Mouse (Mus musculus) intestine, embryonic 14.5 days (tissue): ENCODE measurements around the gene AI467606. TPM values are rescaled to one million over a fixed set of nuclear protein-coding genes. Genes with fewer than 3 reads are reported as not detected.

Experiments used
- ATAC-seq: fragments of 200-750 bp; cut with Nextera tagmentation; replicated peaks from 2 replicates; pipeline ENCODE4 v1.8.0; 2017; ENCODE audit warnings: low read depth, moderate number of reproducible peaks, moderate TSS enrichment, moderate library complexity; ENCODE audit not compliant: low FRiP score, low TSS enrichment
- DNase-seq: peaks from one replicate; pipeline ENCODE4 v3.0.0-alpha.2; 2018; ENCODE audit warnings: low spot score
- H3K27ac ChIP-seq: fragments of 300-500 bp; sonication (generic); 2 replicates; pipeline ENCODE4 v1.5.1; 2014; ENCODE audit warnings: low read depth, mild to moderate bottlenecking, control low read depth
- H3K27me3 ChIP-seq: fragments of 300-500 bp; sonication (generic); replicated peaks from 2 replicates; pipeline ENCODE4 v1.6.1; 2014; ENCODE audit warnings: low read length, control low read depth; ENCODE audit not compliant: control insufficient read depth, insufficient read depth
- H3K36me3 ChIP-seq: fragments of 300-500 bp; sonication (generic); 2 replicates; pipeline ENCODE4 v1.6.1; 2014; ENCODE audit warnings: low read length, control low read depth; ENCODE audit not compliant: control insufficient read depth, insufficient read depth
- H3K4me1 ChIP-seq: fragments of 300-500 bp; sonication (generic); replicated peaks from 2 replicates; pipeline ENCODE4 v1.6.1; 2014; ENCODE audit warnings: low read length, control low read depth, mixed read lengths; ENCODE audit not compliant: control insufficient read depth, insufficient read depth
- H3K4me2 ChIP-seq: fragments of 300-500 bp; sonication (generic); 2 replicates; pipeline ENCODE4 v1.6.1; 2014; ENCODE audit warnings: low read length
- H3K4me3 ChIP-seq: fragments of 300-500 bp; sonication (generic); 2 replicates; pipeline ENCODE4 v1.5.1; 2014; ENCODE audit warnings: low read depth, low read length, control low read depth, mixed read lengths
- H3K9ac ChIP-seq: fragments of 300-500 bp; sonication (generic); 2 replicates; pipeline ENCODE4 v1.6.1; 2014; ENCODE audit warnings: mild to moderate bottlenecking, low read length
- H3K9me3 ChIP-seq: fragments of 300-500 bp; sonication (generic); 2 replicates; pipeline ENCODE4 v1.6.1; 2016; ENCODE audit warnings: low read length, control low read depth; ENCODE audit not compliant: control insufficient read depth
- WGBS: fragments of 180-500 bp; shearing (Covaris S2); extraction: QIAGEN DNeasy Blood & Tissue Kit; methylation state at CpG from one replicate; pipeline ENCODE4 v1.1.7; 2014; 5-methylcytosine and 5-hydroxymethylcytosine counted together
- polyA plus RNA-seq: library from polyadenylated mRNA; unstranded; fragments of >200 nt; fragmentation: Nextera tagmentation; extraction: Ambion mirVana; gene quantifications from 2 replicates; pipeline ENCODE4 v1.2.1, GENCODE M21; 2014

The AI467606 gene
- polyA plus RNA-seq, 1 experiment from 2014 or later, result 3.9 TPM

DNA sequence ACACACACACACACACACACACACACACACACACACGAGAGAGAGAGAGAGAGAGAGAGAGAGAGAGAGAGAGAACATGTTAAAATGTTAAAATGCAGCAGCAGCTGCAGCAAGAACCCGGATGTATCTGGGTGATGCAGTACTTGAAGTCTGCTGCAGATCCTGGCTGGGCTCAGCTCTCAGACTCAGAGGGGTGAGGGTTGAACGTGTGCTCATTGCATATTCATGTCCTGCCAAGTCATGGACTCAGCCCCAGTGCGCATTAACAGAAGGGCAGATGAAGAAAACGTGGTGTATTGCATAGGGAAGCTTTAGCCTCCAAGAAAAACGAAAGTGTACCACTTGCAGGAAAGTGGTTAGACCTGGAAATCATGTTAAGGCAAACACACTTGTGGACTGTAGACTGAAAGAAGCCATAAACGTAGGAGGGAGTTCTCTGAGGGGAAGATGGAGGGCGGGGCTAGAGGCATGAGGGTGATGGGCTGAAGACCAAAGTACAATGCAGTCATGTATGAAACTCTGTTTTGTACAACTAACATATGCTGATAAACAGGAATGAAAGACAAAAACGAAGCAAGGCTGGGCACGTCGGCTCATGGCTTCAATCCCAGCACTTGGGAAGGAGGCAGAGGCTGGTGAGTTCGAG lies 22.6 kb downstream of the AI467606 start:
- Histone ChIP-seq H3K9ac (no peak overlapping the region), H3K4me2 (no peak overlapping the region), H3K27me3 (no peaks in the 10 kb centered on the region), H3K4me3 (no peak overlapping the region), H3K4me1 (peaks cover 4% of the 10 kb centered on the region; the same call in 1 of the 2 replicates), H3K36me3 (no peaks in the 10 kb centered on the region), H3K9me3 (no peaks in the 10 kb centered on the region), H3K27ac (no peak overlapping the region)
- 44% methylated on average over 11 of the region's 12 CpGs for WGBS
- DNase-seq (no peak), ATAC-seq (0 out of 2 replicates have a peak, but pooled peaks have one; percentile 47)

DNA sequence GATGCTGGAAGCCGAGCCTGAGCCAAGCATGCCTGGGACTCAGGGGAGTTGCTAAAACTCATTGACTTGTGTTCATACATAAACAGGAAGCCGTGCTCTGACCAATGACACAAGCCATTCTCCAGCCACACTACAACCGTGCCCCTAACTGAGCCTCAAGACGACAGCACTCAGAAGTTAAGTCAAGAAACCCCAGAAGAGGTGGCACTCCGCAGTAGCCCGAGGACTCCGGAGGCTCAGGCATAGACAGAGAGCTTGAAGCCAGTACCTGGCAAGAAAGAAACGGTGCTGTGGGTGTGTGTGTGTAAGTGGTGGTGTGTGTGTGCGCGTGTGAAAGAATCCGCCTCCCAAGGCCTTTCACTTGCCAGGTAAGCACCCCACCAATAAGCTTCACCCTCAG lies 23.8 kb downstream of the AI467606 start:
- Histone ChIP-seq H3K4me3 (no peak overlapping the region), H3K27me3 (0 out of 2 replicates have a peak, but pooled peaks cover 4% of the 10 kb centered on the region), H3K9ac (no peak overlapping the region), H3K4me2 (no peak overlapping the region), H3K9me3 (no peaks in the 10 kb centered on the region), H3K36me3 (no peaks in the 10 kb centered on the region), H3K27ac (no peak overlapping the region), H3K4me1 (peaks cover 4% of the 10 kb centered on the region; the same call in 1 of the 2 replicates)
- whole genome bisulfite sequencing, result 70% methylated on average over 11 of the region's 11 CpGs
- no peak for DNase-seq
- ATAC-seq, result no peak

DNA sequence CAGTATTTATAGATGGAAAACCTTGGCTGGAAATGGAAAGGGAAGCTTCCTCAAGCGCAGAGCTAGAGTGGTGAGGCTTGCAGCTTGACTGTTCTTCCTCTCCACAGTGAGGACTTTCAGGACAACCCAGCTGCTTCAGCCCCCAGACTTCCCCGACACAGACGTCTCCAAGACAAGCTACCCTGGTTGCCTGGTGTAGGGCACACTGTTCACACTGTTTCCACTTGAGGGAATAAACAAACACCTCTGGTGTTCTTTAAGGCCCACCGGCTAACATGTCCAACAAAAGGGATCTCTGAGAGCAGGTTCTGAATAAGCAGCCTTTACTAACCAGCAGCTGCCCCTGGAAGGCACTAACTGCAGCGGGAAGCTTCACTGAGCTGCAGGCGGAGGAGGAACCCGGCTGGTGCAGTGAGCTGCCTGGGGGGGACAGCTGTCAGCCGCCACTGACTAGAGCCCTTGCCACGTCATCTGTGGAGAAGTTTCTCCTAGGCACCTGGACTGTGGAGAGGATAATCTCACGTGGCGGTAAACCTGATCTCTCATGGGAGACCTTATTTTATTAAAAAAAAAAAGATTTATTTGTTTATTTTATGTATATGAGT lies 25.3 kb downstream of the AI467606 start:
- WGBS, result 57% methylated on average over 11 of the region's 11 CpGs
- H3K4me2 ChIP-seq, result no peak overlapping the region
- peaks cover 4% of the 10 kb centered on the region; the same call in 1 of the 2 replicates for H3K4me1 ChIP-seq
- no peaks in the 10 kb centered on the region for H3K36me3 ChIP-seq
- H3K9me3 ChIP-seq, result no peaks in the 10 kb centered on the region
- ATAC-seq, result no peak
- no peak overlapping the region for H3K27ac ChIP-seq
- DNase-seq, result no peak
- 0 out of 2 replicates have a peak, but pooled peaks cover 10% of the 10 kb centered on the region for H3K27me3 ChIP-seq
- no peak overlapping the region for H3K4me3 ChIP-seq
- no peak overlapping the region for H3K9ac ChIP-seq

DNA sequence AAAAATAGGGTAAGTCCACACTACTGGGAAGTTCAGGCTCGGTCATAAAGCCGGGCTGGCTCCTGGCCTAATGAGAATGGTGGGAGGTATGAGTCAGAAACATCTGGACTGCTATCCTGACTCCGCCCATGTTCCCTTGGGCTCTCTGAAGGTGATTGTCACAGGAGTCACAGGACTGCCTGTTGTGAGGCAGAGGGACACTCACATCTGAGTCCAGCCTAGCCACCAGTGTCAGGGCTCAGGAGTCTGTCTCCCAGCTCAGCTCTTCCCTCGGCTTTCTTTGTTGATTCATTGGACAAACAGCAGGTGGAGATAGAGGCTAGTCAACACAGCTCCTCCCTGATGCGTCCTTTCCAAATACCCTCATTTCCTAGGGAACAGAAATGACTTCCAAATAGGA lies 26.8 kb downstream of the AI467606 start:
- H3K4me3 ChIP-seq, result no peak overlapping the region
- 0 out of 2 replicates have a peak, but pooled peaks cover 10% of the 10 kb centered on the region for H3K27me3 ChIP-seq
- no peaks in the 10 kb centered on the region for H3K9me3 ChIP-seq
- H3K4me1 ChIP-seq, result peaks cover 4% of the 10 kb centered on the region; the same call in 1 of the 2 replicates
- 34% methylated on average over 5 of the region's 5 CpGs for WGBS
- no peak for ATAC-seq
- no peak for DNase-seq
- no peak overlapping the region for H3K27ac ChIP-seq
- H3K4me2 ChIP-seq, result no peak overlapping the region
- H3K36me3 ChIP-seq, result no peaks in the 10 kb centered on the region
- no peak overlapping the region for H3K9ac ChIP-seq

DNA sequence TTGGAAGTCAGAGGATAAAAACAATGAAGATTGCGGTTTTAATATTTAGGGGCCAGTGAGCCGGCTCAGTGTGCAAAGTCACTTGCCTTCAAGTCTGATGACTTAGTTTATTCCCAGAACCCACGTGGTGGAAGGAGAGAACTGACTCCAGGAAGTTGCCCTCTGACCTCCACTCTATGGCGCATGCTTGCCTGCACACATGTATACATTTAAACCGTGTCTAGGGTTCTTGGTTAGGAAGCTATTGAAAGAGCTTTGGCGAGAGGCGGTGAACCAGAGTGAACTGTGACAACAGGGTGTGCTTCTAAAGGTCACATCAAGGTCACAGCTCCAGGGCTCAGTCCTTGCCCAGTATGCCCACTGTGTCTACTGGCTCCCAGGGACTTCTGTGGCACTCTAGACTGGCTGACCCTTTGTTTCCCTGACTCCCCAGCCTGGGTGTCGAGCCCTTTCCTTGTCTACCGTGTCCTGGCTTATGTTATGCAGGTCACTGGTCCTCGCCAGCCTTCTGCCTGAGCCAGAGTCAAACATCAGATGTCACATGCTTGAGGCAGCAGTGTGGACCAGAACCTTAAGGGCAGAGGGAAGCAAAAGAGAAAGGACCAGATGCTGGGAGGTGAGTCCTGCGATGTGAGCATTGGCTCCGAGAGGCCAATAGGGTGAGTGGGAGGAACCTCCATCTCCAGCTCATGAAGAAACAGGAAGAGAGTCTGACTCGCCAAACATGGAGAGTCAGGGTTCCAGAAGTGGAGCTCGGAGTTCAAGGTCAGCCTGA lies 27.7 kb downstream of the AI467606 start:
- no peak overlapping the region for H3K4me3 ChIP-seq
- H3K4me1 ChIP-seq, result 0 out of 2 replicates have a peak, but pooled peaks cover 4% of the 10 kb centered on the region
- WGBS, result 57% methylated on average over 14 of the region's 14 CpGs
- ATAC-seq, result no peak
- no peak for DNase-seq
- H3K9me3 ChIP-seq, result no peaks in the 10 kb centered on the region; the same call in 1 of the 2 replicates
- H3K36me3 ChIP-seq, result no peaks in the 10 kb centered on the region
- H3K27ac ChIP-seq, result no peak overlapping the region
- H3K9ac ChIP-seq, result no peak overlapping the region
- H3K4me2 ChIP-seq, result no peak overlapping the region
- 0 out of 2 replicates have a peak, but pooled peaks cover 10% of the 10 kb centered on the region for H3K27me3 ChIP-seq

DNA sequence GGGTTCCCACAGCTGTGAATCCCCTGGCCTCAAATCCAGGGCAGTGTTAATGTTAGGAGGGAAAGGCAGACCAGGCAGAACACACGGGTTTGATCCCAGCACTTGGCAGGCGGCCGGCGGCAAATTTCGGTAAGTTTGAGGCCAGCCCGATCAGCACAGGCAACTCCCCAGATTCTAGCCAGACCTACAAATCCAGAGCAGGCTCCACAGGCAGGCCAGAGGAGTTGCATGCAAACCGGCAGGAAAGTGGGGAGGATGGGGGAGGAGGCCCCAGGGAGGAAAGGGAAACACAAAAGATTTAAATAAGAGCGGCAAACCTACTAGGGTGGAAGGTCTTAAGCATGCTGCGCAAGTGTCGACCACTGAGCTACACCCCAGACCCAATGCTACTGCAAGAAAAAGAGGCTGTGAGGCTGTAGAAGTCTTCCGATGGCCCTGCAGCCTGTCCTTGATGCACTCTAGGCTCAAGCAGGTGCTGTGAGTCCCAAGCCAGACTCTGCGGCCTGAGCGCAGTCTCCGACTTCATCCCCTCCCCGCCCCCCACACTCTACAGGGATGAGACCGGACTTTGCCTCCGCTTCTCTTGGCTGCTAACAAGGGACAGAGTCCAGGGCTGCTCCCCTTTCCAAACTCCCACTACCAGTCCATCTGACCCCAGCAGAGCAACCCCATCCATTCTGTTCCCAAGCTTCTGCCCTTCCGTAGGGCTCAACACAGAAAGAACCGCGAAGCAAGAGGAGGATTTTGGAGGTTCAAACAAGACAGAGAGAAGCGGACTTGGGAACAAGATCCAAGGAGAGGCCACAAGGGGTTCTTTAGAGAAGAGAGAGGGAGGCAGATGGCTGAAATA lies 30.1 kb downstream of the AI467606 start:
- ATAC-seq, result peak; percentile 43; the same call in 1 of the 2 replicates
- WGBS, result 18% methylated on average over 21 of the region's 21 CpGs
- no peak overlapping the region for H3K9ac ChIP-seq
- 0 out of 2 replicates have a peak, but pooled peaks cover 4% of the 10 kb centered on the region for H3K4me1 ChIP-seq
- peak overlapping the region; percentile 15; the same call in 1 of the 2 replicates for H3K4me3 ChIP-seq
- peak overlapping the region; percentile 27; the same call in 1 of the 2 replicates for H3K4me2 ChIP-seq
- peaks cover 8% of the 10 kb centered on the region; the same call in 1 of the 2 replicates for H3K9me3 ChIP-seq
- H3K36me3 ChIP-seq, result no peaks in the 10 kb centered on the region
- no peak overlapping the region for H3K27ac ChIP-seq
- 0 out of 2 replicates have a peak, but pooled peaks cover 10% of the 10 kb centered on the region for H3K27me3 ChIP-seq
- DNase-seq, result peak; percentile 69

DNA sequence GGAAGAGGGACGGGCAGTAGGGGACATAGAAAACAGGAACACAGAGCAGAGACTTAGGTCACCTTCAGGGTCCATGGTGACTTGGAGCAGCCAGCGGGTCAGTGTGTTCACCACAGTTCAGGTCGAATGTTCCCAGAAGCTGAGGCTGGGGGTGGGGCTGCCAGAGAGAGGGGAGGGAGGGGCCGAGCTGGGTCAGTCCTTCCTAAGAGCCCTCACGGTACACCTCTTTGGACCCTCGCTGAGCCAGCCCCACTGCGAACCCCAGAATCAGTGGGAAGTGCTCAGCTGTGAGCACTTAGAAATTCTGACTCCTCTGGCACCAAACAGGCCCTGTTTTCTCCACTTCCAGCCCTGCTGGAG lies 30.7 kb downstream of the AI467606 start, which contains the start of gene Qprt:
Qprt (minus strand) TSS at position 316 of the 360 bp plus-strand sequence.
- Histone ChIP-seq H3K27me3 (0 out of 2 replicates have a peak, but pooled peaks cover 10% of the 10 kb centered on the region), H3K4me2 (peak within 1 kb of the TSS; percentile 27; the same call in 1 of the 2 replicates), H3K9me3 (peaks cover 8% of the 10 kb centered on the region; the same call in 1 of the 2 replicates), H3K27ac (no peak within 1 kb of the TSS), H3K36me3 (no peaks in the 10 kb centered on the region), H3K9ac (no peak within 1 kb of the TSS), H3K4me3 (peak within 1 kb of the TSS; percentile 15; the same call in 1 of the 2 replicates), H3K4me1 (0 out of 2 replicates have a peak, but pooled peaks cover 4% of the 10 kb centered on the region)
- 13% methylated on average over 7 of the region's 7 CpGs for WGBS
- no peak for ATAC-seq
- DNase-seq, result no peak
